Mouse (Mus musculus): ENCODE results near the gene Gpr3. TPM values are rescaled to one million over a fixed set of nuclear protein-coding genes. Genes with fewer than 3 reads are reported as not detected.
A peak's percentile ranks its signal among the peaks of the same experiment; 100 is the strongest.

Gpr3 gene
- polyA plus RNA-seq (2014; fragmentation: Nextera tagmentation; extraction: Ambion mirVana), result 0.17 TPM in 1 of 2 replicates, not detected in the other

- H3K9ac ChIP-seq (ENCODE audit: low read depth, low read length), result peak within 1 kb of the TSS; percentile 50
- no peak for DNase-seq (ENCODE audit: low spot score)
- H3K4me1 ChIP-seq (replicated peaks; ENCODE audit: control insufficient read depth, insufficient read depth, low read length), result peaks cover 8% of the 10 kb centered on the region; the same call in 1 of the 2 replicates
- H3K27me3 ChIP-seq (replicated peaks; ENCODE audit: control insufficient read depth, insufficient read depth, low read length), result peaks cover 58% of the 10 kb centered on the region
- H3K27ac ChIP-seq (ENCODE audit: low read depth, low read length), result no peak within 1 kb of the TSS
- H3K36me3 ChIP-seq (ENCODE audit: control insufficient read depth, insufficient read depth, low read length), result no peaks in the 10 kb centered on the region
- ATAC-seq (replicated peaks; ENCODE audit: low FRiP score), result peak; percentile 29
- no peaks in the 10 kb centered on the region for H3K9me3 ChIP-seq (ENCODE audit: control insufficient read depth, low read length)
- H3K4me3 ChIP-seq (ENCODE audit: low read depth, low read length), result peak within 1 kb of the TSS; percentile 69
- peak within 1 kb of the TSS; percentile 97 for H3K4me2 ChIP-seq
- WGBS, result 3% methylated on average over 51 of the region's 52 CpGs
Observed at GRCm38 (mm10) chr4:133211751-133212561, at the start of gene Gpr3, which contains the start of gene Cd164l2. Gene Gpr3 (minus strand): TSS chr4:133212536. Gene Cd164l2 (plus strand): TSS chr4:133212131.

- DNase-seq (ENCODE audit: low spot score) (no peak), ATAC-seq (replicated peaks; ENCODE audit: low FRiP score) (no peak)
- no peak overlapping the region for H3K27ac ChIP-seq (ENCODE audit: low read depth, low read length)
Observed at GRCm38 (mm10) chr4:133261641-133262374, 49.5 kb upstream of the Gpr3 start.

GRCm38 (mm10) chr4:133257798-133258408, 45.6 kb upstream of the Gpr3 start:
- peaks cover 2% of the 10 kb centered on the region; the same call in 1 of the 2 replicates for H3K4me1 ChIP-seq (replicated peaks; ENCODE audit: control insufficient read depth, insufficient read depth, low read length)
- H3K9ac ChIP-seq (ENCODE audit: low read depth, low read length), result no peak overlapping the region
- 65% methylated on average over 12 of the region's 12 CpGs for WGBS
- H3K4me2 ChIP-seq, result no peak overlapping the region
- no peaks in the 10 kb centered on the region for H3K9me3 ChIP-seq (ENCODE audit: control insufficient read depth, low read length)
- no peaks in the 10 kb centered on the region for H3K36me3 ChIP-seq (ENCODE audit: control insufficient read depth, insufficient read depth, low read length)
- H3K27ac ChIP-seq (ENCODE audit: low read depth, low read length), result no peak overlapping the region
- H3K4me3 ChIP-seq (ENCODE audit: low read depth, low read length), result no peak overlapping the region
- DNase-seq (ENCODE audit: low spot score) (no peak), ATAC-seq (replicated peaks; ENCODE audit: low FRiP score) (no peak)
- H3K27me3 ChIP-seq (replicated peaks; ENCODE audit: control insufficient read depth, insufficient read depth, low read length), result peaks cover 30% of the 10 kb centered on the region

More at GRCm38 (mm10) chr4:133261641-133262374, 49.5 kb upstream of the Gpr3 start:
- H3K36me3 ChIP-seq (ENCODE audit: control insufficient read depth, insufficient read depth, low read length), result peaks cover 23% of the 10 kb centered on the region
- 59% methylated on average over 10 of the region's 10 CpGs for WGBS
- H3K4me3 ChIP-seq (ENCODE audit: low read depth, low read length), result no peak overlapping the region
- no peak overlapping the region for H3K9ac ChIP-seq (ENCODE audit: low read depth, low read length)
- no peaks in the 10 kb centered on the region for H3K9me3 ChIP-seq (ENCODE audit: control insufficient read depth, low read length)
- peaks cover 15% of the 10 kb centered on the region for H3K27me3 ChIP-seq (replicated peaks; ENCODE audit: control insufficient read depth, insufficient read depth, low read length)
- H3K4me2 ChIP-seq, result no peak overlapping the region
- peaks cover 5% of the 10 kb centered on the region; the same call in 1 of the 2 replicates for H3K4me1 ChIP-seq (replicated peaks; ENCODE audit: control insufficient read depth, insufficient read depth, low read length)

GRCm38 (mm10) chr4:133257230-133257629, 44.9 kb upstream of the Gpr3 start:
- DNase-seq (ENCODE audit: low spot score), result no peak
- no peak for ATAC-seq (replicated peaks; ENCODE audit: low FRiP score)
- no peaks in the 10 kb centered on the region for H3K4me1 ChIP-seq (replicated peaks; ENCODE audit: control insufficient read depth, insufficient read depth, low read length)
- WGBS, result 41% methylated on average over 12 of the region's 12 CpGs
- no peak overlapping the region for H3K9ac ChIP-seq (ENCODE audit: low read depth, low read length)
- H3K27ac ChIP-seq (ENCODE audit: low read depth, low read length), result no peak overlapping the region
- H3K27me3 ChIP-seq (replicated peaks; ENCODE audit: control insufficient read depth, insufficient read depth, low read length), result peaks cover 32% of the 10 kb centered on the region
- no peak overlapping the region for H3K4me3 ChIP-seq (ENCODE audit: low read depth, low read length)
- peak overlapping the region; percentile 12; the same call in 1 of the 2 replicates for H3K4me2 ChIP-seq
- no peaks in the 10 kb centered on the region for H3K9me3 ChIP-seq (ENCODE audit: control insufficient read depth, low read length)
- H3K36me3 ChIP-seq (ENCODE audit: control insufficient read depth, insufficient read depth, low read length), result no peaks in the 10 kb centered on the region

- DNase-seq (ENCODE audit: low spot score) (no peak), ATAC-seq (replicated peaks; ENCODE audit: low FRiP score) (no peak)
- Histone ChIP-seq H3K4me2 (peak overlapping the region; percentile 12; the same call in 1 of the 2 replicates), H3K9ac (ENCODE audit: low read depth, low read length) (no peak overlapping the region), H3K4me3 (ENCODE audit: low read depth, low read length) (no peak overlapping the region), H3K36me3 (ENCODE audit: control insufficient read depth, insufficient read depth, low read length) (no peaks in the 10 kb centered on the region), H3K27me3 (replicated peaks; ENCODE audit: control insufficient read depth, insufficient read depth, low read length) (peaks cover 36% of the 10 kb centered on the region), H3K27ac (ENCODE audit: low read depth, low read length) (no peak overlapping the region), H3K9me3 (ENCODE audit: control insufficient read depth, low read length) (no peaks in the 10 kb centered on the region), H3K4me1 (replicated peaks; ENCODE audit: control insufficient read depth, insufficient read depth, low read length) (no peaks in the 10 kb centered on the region)
- WGBS, result 18% methylated on average over 24 of the region's 24 CpGs
Observed at GRCm38 (mm10) chr4:133256820-133257219, 44.5 kb upstream of the Gpr3 start.

- Histone ChIP-seq H3K4me2 (no peak overlapping the region), H3K27me3 (replicated peaks; ENCODE audit: control insufficient read depth, insufficient read depth, low read length) (peaks cover 48% of the 10 kb centered on the region), H3K4me3 (ENCODE audit: low read depth, low read length) (no peak overlapping the region), H3K27ac (ENCODE audit: low read depth, low read length) (no peak overlapping the region), H3K4me1 (replicated peaks; ENCODE audit: control insufficient read depth, insufficient read depth, low read length) (peaks cover 6% of the 10 kb centered on the region), H3K9me3 (ENCODE audit: control insufficient read depth, low read length) (no peaks in the 10 kb centered on the region), H3K9ac (ENCODE audit: low read depth, low read length) (no peak overlapping the region), H3K36me3 (ENCODE audit: control insufficient read depth, insufficient read depth, low read length) (no peaks in the 10 kb centered on the region)
- no peak for ATAC-seq (replicated peaks; ENCODE audit: low FRiP score)
- no peak for DNase-seq (ENCODE audit: low spot score)
- 55% methylated on average over 6 of the region's 6 CpGs for WGBS
Observed at GRCm38 (mm10) chr4:133255392-133255791, 43.1 kb upstream of the Gpr3 start.

GRCm38 (mm10) chr4:133253412-133253811, 41.1 kb upstream of the Gpr3 start:
- Histone ChIP-seq H3K36me3 (ENCODE audit: control insufficient read depth, insufficient read depth, low read length) (no peaks in the 10 kb centered on the region), H3K4me3 (ENCODE audit: low read depth, low read length) (no peak overlapping the region), H3K9me3 (ENCODE audit: control insufficient read depth, low read length) (no peaks in the 10 kb centered on the region), H3K27me3 (replicated peaks; ENCODE audit: control insufficient read depth, insufficient read depth, low read length) (peaks cover 54% of the 10 kb centered on the region), H3K27ac (ENCODE audit: low read depth, low read length) (no peak overlapping the region), H3K9ac (ENCODE audit: low read depth, low read length) (no peak overlapping the region), H3K4me2 (no peak overlapping the region), H3K4me1 (replicated peaks; ENCODE audit: control insufficient read depth, insufficient read depth, low read length) (peaks cover 15% of the 10 kb centered on the region)
- WGBS, result 88% methylated on average over 12 of the region's 12 CpGs
- DNase-seq (ENCODE audit: low spot score) (no peak), ATAC-seq (replicated peaks; ENCODE audit: low FRiP score) (no peak)

- H3K27me3 ChIP-seq (replicated peaks; ENCODE audit: control insufficient read depth, insufficient read depth, low read length), result peaks cover 52% of the 10 kb centered on the region
- ATAC-seq (replicated peaks; ENCODE audit: low FRiP score), result no peak
- no peaks in the 10 kb centered on the region for H3K36me3 ChIP-seq (ENCODE audit: control insufficient read depth, insufficient read depth, low read length)
- no peak overlapping the region for H3K4me2 ChIP-seq
- H3K27ac ChIP-seq (ENCODE audit: low read depth, low read length), result no peak overlapping the region
- H3K9me3 ChIP-seq (ENCODE audit: control insufficient read depth, low read length), result no peaks in the 10 kb centered on the region
- no peak for DNase-seq (ENCODE audit: low spot score)
- H3K4me1 ChIP-seq (replicated peaks; ENCODE audit: control insufficient read depth, insufficient read depth, low read length), result peaks cover 25% of the 10 kb centered on the region
- H3K9ac ChIP-seq (ENCODE audit: low read depth, low read length), result no peak overlapping the region
- 59% methylated on average over 4 of the region's 4 CpGs for WGBS
- H3K4me3 ChIP-seq (ENCODE audit: low read depth, low read length), result no peak overlapping the region
Observed at GRCm38 (mm10) chr4:133252089-133252488, 39.8 kb upstream of the Gpr3 start.

Measured in liver, embryonic 11.5 days (tissue).